Mouse (Mus musculus) thymus, postnatal 4 days (tissue): ENCODE results near the gene Commd9.

Source experiments
- DNase-seq: peaks from one replicate; pipeline ENCODE4 v3.0.0; 2021

The Commd9 gene

GRCm38 (mm10) chr2:101885768-101886438, at the start of gene Commd9:
Gene Commd9 (plus strand): TSS chr2:101886247.
- peak; percentile 95 for DNase-seq

GRCm38 (mm10) chr2:101842756-101843155, 43.3 kb upstream of the Commd9 start:
- no peak for DNase-seq

GRCm38 (mm10) chr2:101854792-101855191, 31.3 kb upstream of the Commd9 start:
- no peak for DNase-seq

GRCm38 (mm10) chr2:101856174-101856573, 29.9 kb upstream of the Commd9 start:
- no peak for DNase-seq

GRCm38 (mm10) chr2:101860920-101861485, 25.0 kb upstream of the Commd9 start:
- DNase-seq = no peak

- no peak for DNase-seq
Measured at GRCm38 (mm10) chr2:101862219-101863123, 23.6 kb upstream of the Commd9 start.

- DNase-seq = no peak
Measured at GRCm38 (mm10) chr2:101868683-101869082, 17.4 kb upstream of the Commd9 start.

- DNase-seq = peak; percentile 40
Measured at GRCm38 (mm10) chr2:101871179-101871578, 14.9 kb upstream of the Commd9 start.

GRCm38 (mm10) chr2:101881471-101882162, 4.4 kb upstream of the Commd9 start:
- DNase-seq = no peak

- DNase-seq = no peak
Measured at GRCm38 (mm10) chr2:101882998-101883397, 3.0 kb upstream of the Commd9 start, which contains the start of gene Prr5l. Gene Prr5l (minus strand): TSS chr2:101883027.

GRCm38 (mm10) chr2:101884286-101884685, 1.8 kb upstream of the Commd9 start:
- no peak for DNase-seq

- no peak for DNase-seq
Measured at GRCm38 (mm10) chr2:101888886-101889285, 2.8 kb downstream of the Commd9 start.

- no peak for DNase-seq
Measured at GRCm38 (mm10) chr2:101891143-101891542, 5.1 kb downstream of the Commd9 start.

GRCm38 (mm10) chr2:101894126-101894525, 8.1 kb downstream of the Commd9 start:
- DNase-seq = no peak

GRCm38 (mm10) chr2:101896425-101897204, 10.6 kb downstream of the Commd9 start:
- no peak for DNase-seq

GRCm38 (mm10) chr2:101902196-101902595, 16.1 kb downstream of the Commd9 start:
- DNase-seq = no peak

- peak; percentile 89 for DNase-seq
Measured at GRCm38 (mm10) chr2:101905534-101906378, 19.7 kb downstream of the Commd9 start.

GRCm38 (mm10) chr2:101906379-101906690, 20.3 kb downstream of the Commd9 start:
- no peak for DNase-seq

- no peak for DNase-seq
Measured at GRCm38 (mm10) chr2:101907386-101908022, 21.5 kb downstream of the Commd9 start.

- no peak for DNase-seq
Measured at GRCm38 (mm10) chr2:101908773-101909172, 22.7 kb downstream of the Commd9 start.
